Mouse (Mus musculus) stomach, postnatal 0 days (tissue): ENCODE data around the gene Gm11938.

Experiments
- CTCF ChIP-seq: IDR thresholded peaks from 2 replicates; pipeline ENCODE4 v1.5.1; 2016; ENCODE audit warnings: antibody characterized with exemption, low read depth, mild to moderate bottlenecking, moderate library complexity
- EP300 ChIP-seq: optimal IDR thresholded peaks from 2 replicates; pipeline ENCODE3; 2016; ENCODE audit warnings: antibody characterized with exemption

GRCm38 (mm10) chr11:99581051-99581450 lies 22.1 kb downstream of the Gm11938 start:
- TF ChIP-seq CTCF (no peak), EP300 (no peak)
